Mouse (Mus musculus) C2C12 (cell line): ENCODE results near the gene Herpud1.

Source experiments
- CTCF ChIP-seq: IDR thresholded peaks from one replicate; pipeline ENCODE4 v1.5.1; 2011; ENCODE audit not compliant: control insufficient read depth, insufficient read depth, insufficient read length
- MAX ChIP-seq: IDR thresholded peaks from one replicate; pipeline ENCODE4 v1.6.1; 2011; ENCODE audit warnings: mild to moderate bottlenecking, control low read depth

DNA sequence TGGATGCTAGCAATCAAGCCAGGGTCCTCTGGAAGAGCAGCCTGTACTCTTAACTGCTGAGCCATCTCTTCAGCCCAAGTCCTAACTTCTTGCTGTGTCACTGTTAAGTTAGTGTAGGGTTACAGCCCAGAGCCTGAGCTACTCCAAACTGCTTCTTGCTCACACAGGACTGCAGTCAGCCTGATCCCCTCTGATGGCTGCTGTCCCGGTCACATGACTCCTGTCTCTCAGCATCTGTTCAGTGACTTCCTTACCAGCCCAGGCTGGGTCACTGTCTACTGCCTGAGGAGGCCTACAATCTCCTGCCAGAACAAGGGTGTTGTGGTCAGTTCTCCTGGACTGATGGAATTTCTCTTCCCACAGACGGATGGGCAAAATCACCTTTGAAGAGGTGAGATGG is 29.0 kb downstream of the Herpud1 start:
- no peak for TF ChIP-seq CTCF
- no peak for TF ChIP-seq MAX
